Mouse (Mus musculus) kidney, adult 18-20 months (tissue): ENCODE results near the gene Tnk1.
A peak's percentile ranks its signal among the peaks of the same experiment; 100 is the strongest.

ENCODE experiments used
- DNase-seq: peaks from one replicate; pipeline ENCODE4 v3.0.0; 2021

Tnk1 gene

DNA sequence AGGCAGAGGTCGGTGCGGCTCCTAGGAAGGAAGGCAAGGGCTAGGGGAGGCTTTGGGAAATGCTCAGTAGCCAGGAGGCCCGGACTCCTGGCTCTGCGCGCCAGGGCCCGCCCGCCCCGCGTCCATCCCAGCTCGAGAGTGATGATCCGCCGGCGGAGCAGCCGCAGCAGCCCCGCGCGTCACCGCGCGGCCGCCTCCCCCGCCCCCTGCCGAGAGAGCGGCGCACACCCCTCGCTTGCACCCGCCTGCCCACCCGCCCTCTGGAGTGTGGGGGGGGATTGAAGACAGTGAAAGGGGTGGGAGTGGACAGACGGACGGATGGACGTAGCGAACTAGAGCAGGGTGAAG, 21.0 kb downstream of the Tnk1 start, which contains the start of gene Nlgn2:
TSS of gene Nlgn2 (minus strand) at position 181 of the 348 bp plus-strand sequence.
- DNase-seq: no peak

GRCm38 (mm10) chr11:69836703-69837576, 21.6 kb downstream of the Tnk1 start:
- no peak for DNase-seq

GRCm38 (mm10) chr11:69835966-69836335, 22.6 kb downstream of the Tnk1 start:
- DNase-seq: no peak

DNA sequence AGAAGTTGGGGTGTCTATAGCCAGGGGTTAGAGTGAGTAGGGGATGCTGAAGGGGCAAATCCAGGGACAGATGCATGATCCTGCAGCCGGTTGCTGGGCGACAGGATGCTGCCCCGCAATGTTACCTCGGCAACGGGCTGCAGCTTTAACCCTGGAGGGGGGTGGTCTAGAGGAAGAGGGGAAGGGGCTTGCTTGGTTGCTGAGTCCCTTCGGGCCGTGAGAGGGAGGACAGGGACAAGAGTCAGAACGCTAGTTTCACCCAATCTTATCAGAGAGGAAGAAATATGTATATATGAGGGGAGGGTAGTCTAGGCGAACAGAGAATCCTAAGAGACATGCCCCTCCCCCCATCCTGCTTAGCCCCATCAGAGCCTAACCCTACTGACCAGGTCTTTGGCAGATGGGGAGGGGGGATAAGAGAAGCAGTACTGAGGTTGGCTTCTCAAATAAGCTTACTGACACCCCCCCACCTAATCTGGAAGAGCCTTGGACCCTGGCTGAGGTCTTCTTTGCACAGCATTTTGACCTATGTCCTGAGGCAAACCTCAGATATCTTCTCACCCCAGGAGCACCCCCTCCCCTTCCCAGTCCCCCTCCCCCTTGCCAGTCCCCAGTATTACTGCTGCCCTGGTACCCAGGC, 23.1 kb downstream of the Tnk1 start:
- DNase-seq: no peak

GRCm38 (mm10) chr11:69834001-69834549, 24.5 kb downstream of the Tnk1 start:
- DNase-seq: peak; percentile 49

- no peak for DNase-seq
These were observed 25.0 kb downstream of the Tnk1 start for GRCm38 (mm10) chr11:69833554-69833953.

- no peak for DNase-seq
These were observed 29.7 kb downstream of the Tnk1 start for GRCm38 (mm10) chr11:69828832-69829231.

DNA sequence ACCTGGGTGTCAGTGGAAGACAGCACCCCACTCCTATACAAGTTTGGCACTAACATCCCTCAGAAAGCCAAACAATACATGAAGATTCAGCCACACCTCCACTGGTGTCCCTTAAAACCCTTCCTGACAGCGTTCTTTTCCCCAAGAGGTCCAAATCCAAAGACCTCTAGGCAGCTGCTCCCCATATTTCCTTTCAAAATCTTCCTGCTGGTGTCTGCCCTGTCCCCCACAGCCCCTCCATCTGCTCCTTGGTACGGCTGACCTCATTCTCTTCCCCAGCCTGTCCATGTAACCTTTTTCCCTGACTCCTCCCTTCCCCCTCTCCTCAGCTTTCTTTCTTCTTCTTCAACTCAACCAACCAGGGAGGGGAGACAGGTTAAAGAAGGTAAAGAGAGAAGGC, 35.1 kb downstream of the Tnk1 start:
- no peak for DNase-seq

DNA sequence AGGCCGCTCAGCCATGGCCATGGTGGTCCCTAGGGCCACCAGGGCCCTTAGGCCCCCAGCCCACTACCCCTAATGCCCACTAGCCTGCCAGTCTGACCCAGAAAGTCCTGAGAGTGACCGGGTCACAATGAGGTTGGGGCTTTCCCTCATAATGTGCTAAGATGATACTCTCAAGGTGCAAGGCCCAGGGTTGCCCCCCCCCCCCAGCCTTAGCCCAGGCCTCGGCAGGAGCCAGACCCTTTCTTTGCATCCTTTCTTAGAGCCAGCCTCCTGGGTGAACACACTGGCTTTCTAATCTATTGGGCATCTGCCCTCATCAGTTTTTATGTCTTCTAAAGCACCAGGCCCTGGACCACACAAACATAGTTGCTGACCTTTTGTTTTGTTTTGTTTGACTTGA, 36.5 kb downstream of the Tnk1 start, which contains the start of gene Spem1:
TSS of gene Spem1 (minus strand) at position 101 of the 400 bp plus-strand sequence.
- no peak for DNase-seq

GRCm38 (mm10) chr11:69818871-69819270, 39.7 kb downstream of the Tnk1 start:
- no peak for DNase-seq

DNA sequence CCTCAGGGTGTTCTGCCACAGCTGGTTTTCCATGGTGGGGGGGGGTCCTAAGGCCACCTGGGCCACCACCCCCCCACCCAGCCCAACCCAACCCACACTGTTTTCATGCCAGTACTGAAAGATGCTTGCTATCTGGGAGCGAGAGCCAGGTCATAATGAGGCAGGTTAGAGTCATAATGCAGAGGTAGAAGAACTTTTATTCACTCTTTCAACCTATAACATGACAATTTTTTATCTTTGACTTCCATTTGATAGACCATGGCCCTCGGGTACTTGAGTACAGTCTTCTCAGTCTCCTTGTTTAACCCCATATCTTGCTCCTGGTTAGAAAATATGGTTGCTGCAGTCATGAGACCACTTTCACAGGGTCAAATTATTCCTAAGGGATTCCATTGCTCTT, 40.2 kb downstream of the Tnk1 start, which contains the start of gene Spem2:
TSS of gene Spem2 (minus strand) at position 101 of the 400 bp plus-strand sequence.
- DNase-seq: no peak

GRCm38 (mm10) chr11:69816520-69816919, 42.0 kb downstream of the Tnk1 start:
- DNase-seq: no peak

DNA sequence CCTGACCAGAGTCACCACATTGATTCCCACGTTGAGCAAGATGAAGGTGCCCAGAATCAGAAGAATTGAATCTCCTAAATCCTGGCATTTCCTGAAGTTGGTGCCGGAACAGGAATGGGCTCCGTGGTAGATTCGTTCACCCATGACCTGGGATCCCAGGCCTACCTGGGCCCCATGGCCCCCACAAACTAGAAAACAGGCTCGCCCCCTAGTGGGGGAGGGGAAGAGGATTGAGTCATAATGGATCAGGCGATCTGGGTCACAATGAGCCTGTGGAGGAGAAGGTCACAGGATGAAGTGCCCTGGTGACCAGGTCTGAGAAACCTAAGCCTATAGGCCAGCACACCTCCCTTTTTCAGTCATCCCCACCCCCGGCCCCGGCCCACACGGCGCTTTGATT, 43.4 kb downstream of the Tnk1 start, which contains the start of gene Gm39566:
TSS of gene Gm39566 (minus strand) at position 144 of the 400 bp plus-strand sequence.
- DNase-seq: no peak

GRCm38 (mm10) chr11:69810280-69810679, 48.2 kb downstream of the Tnk1 start:
- DNase-seq: no peak

GRCm38 (mm10) chr11:69807641-69808040, 50.9 kb downstream of the Tnk1 start:
- no peak for DNase-seq

GRCm38 (mm10) chr11:69806378-69806777, 52.2 kb downstream of the Tnk1 start:
- no peak for DNase-seq

DNA sequence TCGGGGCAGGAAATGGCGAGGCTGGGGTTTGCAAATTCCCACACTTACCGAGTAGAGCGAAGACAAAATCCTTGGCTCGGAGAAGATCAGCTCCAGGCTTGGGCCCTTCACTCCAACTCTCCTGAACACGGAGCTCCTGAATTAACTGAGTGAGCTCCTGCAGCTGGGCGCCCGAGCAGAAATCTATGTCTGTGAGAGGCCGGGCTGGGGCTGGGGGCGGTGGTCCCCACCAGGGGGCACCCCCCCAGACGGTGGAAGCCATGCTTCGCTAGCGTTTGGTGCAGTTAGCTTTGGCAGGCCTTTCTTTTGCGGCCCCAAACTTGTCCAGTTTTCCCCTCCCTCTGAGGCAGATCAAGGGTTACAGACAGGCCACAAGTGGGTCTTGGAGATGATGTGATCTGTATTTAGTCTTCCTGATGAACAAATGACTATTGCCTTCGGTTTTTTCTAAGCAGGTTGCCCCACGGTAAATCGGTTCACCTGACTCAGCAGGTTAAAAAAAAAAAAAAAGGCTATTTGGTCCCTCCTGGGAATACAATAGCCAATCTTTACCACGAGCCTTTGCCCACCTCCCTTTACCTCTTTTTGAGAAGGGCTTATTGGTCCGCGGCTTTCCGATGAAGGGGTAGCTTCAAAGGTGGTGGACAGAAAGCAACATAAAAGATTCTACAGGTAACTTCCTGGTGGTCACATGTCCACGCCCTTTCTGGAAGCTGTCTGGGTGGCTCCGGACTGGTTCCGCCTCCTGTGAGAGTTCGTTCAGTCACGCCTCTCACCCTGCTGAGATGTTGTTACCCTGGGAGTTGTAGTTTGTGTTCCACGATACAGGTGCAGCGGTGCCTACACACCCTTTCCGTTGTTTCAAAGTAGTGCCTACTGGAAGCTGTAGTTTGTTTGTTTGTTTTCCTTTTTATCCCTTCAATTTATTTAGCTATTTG, 53.3 kb downstream of the Tnk1 start, which contains the start of gene Tmem102:
TSS of gene Tmem102 (minus strand) at position 653 of the 938 bp plus-strand sequence.
- DNase-seq: peak; percentile 80

GRCm38 (mm10) chr11:69804652-69804940, 53.9 kb downstream of the Tnk1 start:
- no peak for DNase-seq

DNA sequence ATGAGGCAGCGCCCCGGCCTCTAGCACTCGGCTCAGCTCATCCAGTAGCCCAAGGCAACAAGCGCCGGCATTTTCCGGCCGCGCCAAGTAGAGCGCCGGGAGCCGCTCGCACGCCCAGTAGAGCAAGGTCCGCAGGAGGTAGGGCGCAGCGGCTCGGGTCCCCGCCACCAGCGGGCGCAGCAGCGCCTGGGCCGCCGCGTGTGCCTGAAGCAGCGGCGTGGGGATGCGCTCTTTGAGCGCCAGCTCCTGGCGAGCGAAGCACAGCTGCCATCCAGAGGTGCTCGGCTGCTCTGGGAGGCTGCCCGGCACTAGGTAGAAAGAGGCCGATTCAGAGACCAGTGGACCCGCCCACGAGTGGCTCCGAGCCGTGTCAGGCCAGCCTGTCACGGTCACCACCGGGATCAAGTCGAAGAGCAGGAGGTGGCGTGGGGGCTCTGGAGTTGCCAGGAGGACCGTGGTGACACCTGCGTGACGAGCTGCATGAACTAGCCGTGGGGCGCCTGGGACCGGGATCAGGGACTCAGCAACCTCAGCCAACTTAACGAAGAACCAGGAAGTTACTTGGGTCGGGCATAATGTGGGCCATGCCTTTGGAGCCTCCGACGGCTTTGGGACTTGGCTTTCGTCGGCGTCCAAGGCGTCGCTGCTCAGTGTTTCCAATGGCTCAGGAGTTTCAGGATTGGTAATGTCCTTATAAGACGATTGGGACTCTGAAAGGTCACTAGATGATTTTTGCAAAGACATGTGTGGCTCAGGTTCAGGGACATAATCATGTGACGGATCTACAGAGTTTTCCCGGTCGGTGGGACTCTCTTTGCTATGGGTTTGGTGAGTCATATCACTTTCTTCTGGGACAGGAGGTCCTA, 54.5 kb downstream of the Tnk1 start:
- peak; percentile 84 for DNase-seq

GRCm38 (mm10) chr11:69803328-69803727, 55.2 kb downstream of the Tnk1 start:
- no peak for DNase-seq

- peak; percentile 86 for DNase-seq
These were observed 55.9 kb downstream of the Tnk1 start for GRCm38 (mm10) chr11:69802648-69803105.
